Mouse (Mus musculus) hindbrain, postnatal 0 days (tissue): ENCODE measurements around the gene Rtl4. TPM values are rescaled to one million over a fixed set of nuclear protein-coding genes. Genes with fewer than 3 reads are reported as not detected.

Experiments used
- ATAC-seq: fragments of 200-750 bp; cut with Nextera tagmentation; 2 replicates; pipeline ENCODE4 v1.8.0; 2017; ENCODE audit warnings: mild to moderate bottlenecking, moderate TSS enrichment, moderate library complexity
- DNase-seq: peaks from one replicate; pipeline ENCODE4 v3.0.0-alpha.2; 2015; ENCODE audit warnings: low spot score
- H3K27ac ChIP-seq: fragments of 300-500 bp; sonication (generic); 2 replicates; pipeline ENCODE4 v1.5.1; 2014; ENCODE audit warnings: mild to moderate bottlenecking
- H3K27me3 ChIP-seq: fragments of 300-500 bp; sonication (generic); 2 replicates; pipeline ENCODE4 v1.6.1; 2014; ENCODE audit warnings: low read length, mixed read lengths; ENCODE audit not compliant: insufficient read depth
- H3K36me3 ChIP-seq: fragments of 300-500 bp; sonication (generic); 2 replicates; pipeline ENCODE4 v1.6.1; 2014; ENCODE audit warnings: low read length, mixed read lengths; ENCODE audit not compliant: insufficient read depth
- H3K4me1 ChIP-seq: fragments of 300-500 bp; sonication (generic); 2 replicates; pipeline ENCODE4 v1.6.1; 2014; ENCODE audit warnings: antibody characterized with exemption, low read length, mixed read lengths; ENCODE audit not compliant: insufficient read depth
- H3K4me2 ChIP-seq: fragments of 300-500 bp; sonication (generic); 2 replicates; pipeline ENCODE4 v1.6.1; 2014; ENCODE audit warnings: low read depth, mild to moderate bottlenecking, low read length, moderate library complexity, mixed read lengths
- H3K4me3 ChIP-seq: fragments of 300-500 bp; sonication (generic); 2 replicates; pipeline ENCODE4 v1.5.1; 2014; ENCODE audit warnings: low read length
- H3K9ac ChIP-seq: fragments of 300-500 bp; sonication (generic); replicated peaks from 2 replicates; pipeline ENCODE4 v1.6.1; 2014; ENCODE audit warnings: mild to moderate bottlenecking, low read length, moderate library complexity, mixed read lengths
- H3K9me3 ChIP-seq: fragments of 300-500 bp; sonication (generic); 2 replicates; pipeline ENCODE4 v1.6.1; 2016; ENCODE audit warnings: low read length, mixed read lengths
- CTCF ChIP-seq: IDR thresholded peaks from 2 replicates; pipeline ENCODE4 v1.5.1; 2016; ENCODE audit warnings: antibody characterized with exemption, control low read depth, low read depth
- WGBS: fragments of 180-500 bp; shearing (Covaris S2); extraction: QIAGEN DNeasy Blood & Tissue Kit; methylation state at CpG from one replicate; pipeline ENCODE4 v1.1.7; 2014; 5-methylcytosine and 5-hydroxymethylcytosine counted together
- polyA plus RNA-seq: library from polyadenylated mRNA; unstranded; fragments of >200 nt; fragmentation: Nextera tagmentation; extraction: Ambion mirVana; gene quantifications from 2 replicates; pipeline ENCODE4 v1.2.1, GENCODE M21; 2015
- total RNA-seq: library from RNA; depleted of rRNA; stranded (reverse); fragments of >200 nt; gene quantifications from 2 replicates; pipeline ENCODE4 v1.2.3, GENCODE M21; 2014; rRNA removed

Rtl4 gene
- total RNA-seq (1.5 and 2.0 TPM in 2 replicates), polyA plus RNA-seq (1.8 and 1.9 TPM in 2 replicates)

DNA sequence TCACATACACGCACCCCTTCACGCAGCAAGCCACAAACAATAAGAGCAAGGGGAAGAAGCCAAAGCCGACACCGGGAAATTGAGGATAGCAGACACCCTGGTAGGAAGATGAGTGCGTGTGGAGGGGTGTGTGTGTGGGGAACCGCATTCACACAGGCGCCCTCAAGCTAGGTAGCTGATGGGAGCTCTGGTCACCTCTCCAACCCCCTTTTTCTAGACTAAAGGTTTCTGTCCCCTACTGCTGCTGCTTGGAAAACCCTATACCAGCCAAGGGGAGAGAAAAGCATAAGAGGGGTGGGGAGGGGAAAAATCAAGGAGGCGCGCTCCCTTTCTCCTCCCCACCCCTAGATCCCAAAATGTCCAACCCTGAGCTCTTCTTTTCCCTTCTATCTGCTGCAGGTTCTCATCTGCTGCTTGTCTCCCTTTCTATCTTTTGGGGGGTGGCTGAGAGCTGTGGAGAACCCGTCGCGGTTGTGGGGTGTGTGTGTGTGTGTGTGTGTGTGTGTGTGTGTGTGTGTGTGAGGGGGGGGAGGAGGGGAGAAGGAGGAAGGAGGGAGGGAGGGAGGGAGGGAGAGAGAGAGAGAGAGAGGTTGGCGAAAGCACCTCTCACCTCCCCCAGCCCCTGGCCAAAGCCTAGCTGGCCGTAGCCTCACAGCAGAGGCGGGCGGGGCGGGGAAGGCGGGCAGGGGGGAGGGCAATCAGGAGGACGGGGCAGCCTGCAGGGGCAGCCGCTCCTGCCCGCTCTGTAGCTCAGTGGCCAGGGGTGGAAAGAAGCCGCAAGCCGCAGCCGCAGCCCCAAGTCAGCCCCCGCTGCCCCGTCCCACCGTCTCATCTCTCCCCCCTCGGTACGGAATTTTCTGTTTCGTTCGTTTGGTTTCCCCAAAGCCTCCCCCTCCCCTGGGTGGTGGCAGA is at the start of gene Rtl4:
TSS of gene Rtl4 (plus strand) at position 701 of the 912 bp plus-strand sequence.
- H3K4me1 ChIP-seq: no peaks in the 10 kb centered on the region
- no peaks in the 10 kb centered on the region for H3K27me3 ChIP-seq
- DNase-seq (peak; percentile 5), ATAC-seq (peak; percentile 87)
- no peaks in the 10 kb centered on the region for H3K9me3 ChIP-seq
- no peaks in the 10 kb centered on the region for H3K36me3 ChIP-seq
- 0 out of 2 replicates have a peak within 1 kb of the TSS, but pooled peaks have one; percentile 15 for H3K27ac ChIP-seq
- peak within 1 kb of the TSS; percentile 46 for H3K4me3 ChIP-seq
- no peak for TF ChIP-seq CTCF
- H3K4me2 ChIP-seq: peak within 1 kb of the TSS; percentile 60
- peak within 1 kb of the TSS; percentile 45 for H3K9ac ChIP-seq
- 34% methylated on average over 25 of the region's 31 CpGs for WGBS

- Histone ChIP-seq H3K9me3 (no peaks in the 10 kb centered on the region), H3K4me1 (no peaks in the 10 kb centered on the region), H3K4me2 (no peak overlapping the region), H3K27ac (no peak overlapping the region), H3K27me3 (no peaks in the 10 kb centered on the region), H3K4me3 (no peak overlapping the region), H3K9ac (no peak overlapping the region), H3K36me3 (no peaks in the 10 kb centered on the region)
- WGBS: 83% methylated on average over 2 of the region's 3 CpGs
- TF ChIP-seq CTCF: no peak
- ATAC-seq (no peak), DNase-seq (no peak)
Observed at GRCm38 (mm10) chrX:144644756-144645155, 44.0 kb upstream of the Rtl4 start.

GRCm38 (mm10) chrX:144645394-144645793 is 43.3 kb upstream of the Rtl4 start:
- no peaks in the 10 kb centered on the region for H3K27me3 ChIP-seq
- H3K9ac ChIP-seq: no peak overlapping the region
- no peak overlapping the region for H3K4me3 ChIP-seq
- no peak overlapping the region for H3K27ac ChIP-seq
- no peak overlapping the region for H3K4me2 ChIP-seq
- no peaks in the 10 kb centered on the region for H3K36me3 ChIP-seq
- 48% methylated on average over 1 of the region's 1 CpGs for WGBS
- no peak for DNase-seq
- H3K9me3 ChIP-seq: no peaks in the 10 kb centered on the region
- TF ChIP-seq CTCF: no peak
- no peak for ATAC-seq
- H3K4me1 ChIP-seq: no peaks in the 10 kb centered on the region

DNA sequence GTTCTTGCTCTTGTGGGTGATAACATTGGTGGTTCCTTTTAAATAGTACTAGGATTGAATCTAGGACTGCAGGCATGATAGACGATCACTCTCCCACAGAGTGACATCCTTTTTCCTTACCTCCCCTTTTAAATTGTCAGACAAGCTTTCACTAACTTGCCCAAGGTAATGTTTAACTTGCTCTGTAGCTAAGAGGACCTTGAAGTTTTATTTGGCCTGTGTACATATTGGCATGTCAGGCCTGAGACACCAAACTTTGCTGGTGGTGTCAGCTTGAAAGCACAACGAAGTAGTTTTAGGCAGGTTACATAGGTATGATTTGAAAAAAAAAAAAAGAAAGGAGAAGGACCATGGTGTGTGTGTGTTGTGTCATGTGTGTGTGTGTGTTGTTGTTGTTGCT is 36.5 kb upstream of the Rtl4 start:
- ATAC-seq: no peak
- WGBS: 75% methylated on average over 2 of the region's 2 CpGs
- no peak for TF ChIP-seq CTCF
- Histone ChIP-seq H3K9me3 (no peaks in the 10 kb centered on the region), H3K9ac (no peak overlapping the region), H3K4me3 (no peak overlapping the region), H3K27me3 (no peaks in the 10 kb centered on the region), H3K36me3 (no peaks in the 10 kb centered on the region), H3K27ac (no peak overlapping the region), H3K4me2 (no peak overlapping the region), H3K4me1 (no peaks in the 10 kb centered on the region)
- DNase-seq: no peak

DNA sequence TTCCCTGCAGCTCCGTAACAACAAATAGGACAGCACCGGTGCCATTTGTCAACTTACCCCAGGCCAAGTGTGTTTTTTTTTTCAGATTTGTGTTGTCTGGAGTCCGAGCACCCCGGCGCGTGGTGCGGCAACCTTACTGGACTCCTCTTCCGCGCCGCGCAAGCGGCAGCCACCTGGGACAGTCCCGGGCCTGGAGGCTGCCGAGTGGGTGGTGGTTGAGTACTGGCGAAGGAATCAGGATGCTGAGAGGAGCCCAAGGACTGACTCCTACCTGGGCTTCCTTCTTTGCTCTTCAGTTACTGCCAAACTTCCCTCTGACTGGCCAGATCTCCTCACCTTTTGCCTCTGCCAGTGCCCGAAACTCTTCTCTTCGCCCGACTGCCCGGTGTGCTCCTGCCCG is 965 bp upstream of the Rtl4 start:
- Histone ChIP-seq H3K4me1 (no peaks in the 10 kb centered on the region), H3K36me3 (no peaks in the 10 kb centered on the region), H3K27ac (no peak overlapping the region), H3K4me2 (peak overlapping the region; percentile 60), H3K4me3 (peak overlapping the region; percentile 46), H3K9me3 (no peaks in the 10 kb centered on the region), H3K9ac (peak overlapping the region; percentile 22), H3K27me3 (no peaks in the 10 kb centered on the region)
- TF ChIP-seq CTCF: no peak
- WGBS: 30% methylated on average over 20 of the region's 20 CpGs
- DNase-seq (peak; percentile 1), ATAC-seq (no peak)

DNA sequence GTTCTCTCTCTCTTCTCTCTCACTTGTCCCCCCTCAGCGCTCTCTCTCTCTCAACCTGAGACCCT is 733 bp upstream of the Rtl4 start, which contains the start of gene Trpc5:
TSS of gene Trpc5 (minus strand) at position 39 of the 65 bp plus-strand sequence.
- WGBS: 33% methylated on average over 1 of the region's 1 CpGs
- peak; percentile 36; the same call in 1 of the 2 replicates for ATAC-seq
- Histone ChIP-seq H3K9ac (peak within 1 kb of the TSS; percentile 45), H3K27ac (0 out of 2 replicates have a peak within 1 kb of the TSS, but pooled peaks have one; percentile 15), H3K27me3 (no peaks in the 10 kb centered on the region), H3K9me3 (no peaks in the 10 kb centered on the region), H3K4me2 (peak within 1 kb of the TSS; percentile 60), H3K4me1 (no peaks in the 10 kb centered on the region), H3K4me3 (peak within 1 kb of the TSS; percentile 46), H3K36me3 (no peaks in the 10 kb centered on the region)
- TF ChIP-seq CTCF: no peak
- DNase-seq: no peak

DNA sequence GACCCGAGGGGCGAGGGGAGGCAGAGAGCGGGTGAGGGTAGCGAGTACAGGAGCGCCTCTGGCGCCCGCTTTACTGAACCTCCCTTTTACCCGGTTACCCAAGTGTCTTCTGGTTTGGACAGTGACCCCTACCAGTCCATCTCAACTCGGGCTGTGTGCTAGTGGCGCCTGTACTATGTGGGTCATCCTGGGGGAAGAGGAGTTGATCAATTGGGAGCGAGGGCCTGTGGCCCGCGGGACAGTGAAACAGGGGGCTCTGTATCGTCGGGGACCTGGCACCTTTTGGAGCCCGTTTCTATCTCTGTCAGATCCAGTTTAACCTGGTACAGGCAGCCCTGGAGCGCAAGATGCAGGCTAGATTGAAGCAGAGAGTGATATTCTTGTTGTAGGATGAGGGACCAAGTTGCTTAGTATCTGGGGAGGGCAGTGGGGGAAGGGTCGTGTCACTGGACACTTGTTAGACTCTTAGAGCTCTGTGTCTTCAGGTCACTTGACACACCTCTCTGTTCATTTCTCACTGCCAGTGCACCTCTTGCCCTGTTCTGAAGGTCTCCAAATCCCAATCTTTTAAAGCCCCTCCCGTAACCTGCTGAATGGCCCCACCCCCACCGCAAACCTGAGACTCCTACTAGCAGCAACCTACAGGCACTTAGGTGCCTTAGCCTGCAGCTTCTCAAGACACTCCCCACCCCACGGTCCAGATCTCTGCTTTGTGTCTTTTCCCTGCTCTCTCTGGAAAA is 582 bp downstream of the Rtl4 start:
- Histone ChIP-seq H3K27ac (0 out of 2 replicates have a peak overlapping the region, but pooled peaks have one; percentile 15), H3K36me3 (no peaks in the 10 kb centered on the region), H3K27me3 (no peaks in the 10 kb centered on the region), H3K4me2 (peak overlapping the region; percentile 60), H3K9me3 (no peaks in the 10 kb centered on the region), H3K4me1 (no peaks in the 10 kb centered on the region), H3K9ac (peak overlapping the region; percentile 45; the same call in 1 of the 2 replicates), H3K4me3 (peak overlapping the region; percentile 46)
- ATAC-seq (peak; percentile 86), DNase-seq (peak; percentile 16)
- 26% methylated on average over 20 of the region's 21 CpGs for WGBS
- no peak for TF ChIP-seq CTCF
